Mouse (Mus musculus): ENCODE results near the gene Rbms1. TPM values are rescaled to one million over a fixed set of nuclear protein-coding genes. Genes with fewer than 3 reads are reported as not detected.

The Rbms1 gene
- polyA plus RNA-seq, 1 experiment from 2014 or later: 72.2 TPM

DNA sequence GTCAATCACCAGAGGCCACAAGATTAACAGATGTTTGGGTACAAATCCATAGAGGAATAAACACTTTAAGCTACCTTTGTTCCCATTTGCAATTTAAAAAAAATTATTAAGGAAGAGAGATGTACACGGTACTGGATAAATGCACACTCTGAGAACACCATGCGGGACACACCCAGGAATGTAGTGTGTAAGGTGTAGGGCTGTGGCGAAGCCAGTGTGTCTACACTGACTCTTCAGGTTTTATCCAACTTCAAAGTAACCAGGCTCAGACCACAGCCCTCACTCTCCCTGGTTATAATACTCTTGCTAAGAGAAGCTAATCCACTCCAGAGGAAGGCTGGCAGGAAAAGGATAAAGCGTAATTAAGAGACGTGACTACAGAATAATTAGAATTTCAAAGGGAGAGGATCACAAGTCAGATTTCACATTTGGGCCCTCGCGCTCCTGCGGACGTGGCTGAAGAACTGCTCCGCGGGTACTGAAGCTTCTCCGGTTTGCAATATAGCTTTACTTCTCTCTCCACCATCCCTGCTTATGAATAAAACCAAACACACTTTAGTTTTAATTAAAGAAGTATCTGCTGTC, 161.3 kb downstream of the Rbms1 start:
- 64% methylated on average over 12 of the region's 12 CpGs for WGBS
- H3K4me3 ChIP-seq (ENCODE audit: low read length): peak overlapping the region; percentile 27
- no peaks in the 10 kb centered on the region for H3K27me3 ChIP-seq (replicated peaks; ENCODE audit: control insufficient read depth, insufficient read depth, low read length)
- no peak overlapping the region for H3K9ac ChIP-seq (ENCODE audit: low read depth, low read length)
- H3K27ac ChIP-seq (ENCODE audit: low read length): no peak overlapping the region
- H3K4me2 ChIP-seq (ENCODE audit: low read depth, low read length): peak overlapping the region; percentile 42
- no peaks in the 10 kb centered on the region for H3K9me3 ChIP-seq (ENCODE audit: control insufficient read depth, low read length)
- 0 out of 2 replicates have a peak, but pooled peaks have one; percentile 63 for ATAC-seq
- peaks cover 7% of the 10 kb centered on the region; the same call in 1 of the 2 replicates for H3K4me1 ChIP-seq (ENCODE audit: control insufficient read depth, insufficient read depth, low read length)
- no peaks in the 10 kb centered on the region; the same call in 1 of the 2 replicates for H3K36me3 ChIP-seq (ENCODE audit: control insufficient read depth, insufficient read depth, low read length)

- Histone ChIP-seq H3K4me3 (ENCODE audit: low read length) (peak overlapping the region; percentile 27), H3K9me3 (ENCODE audit: control insufficient read depth, low read length) (no peaks in the 10 kb centered on the region), H3K9ac (ENCODE audit: low read depth, low read length) (peak overlapping the region; percentile 12; the same call in 1 of the 2 replicates), H3K4me2 (ENCODE audit: low read depth, low read length) (peak overlapping the region; percentile 42), H3K36me3 (ENCODE audit: control insufficient read depth, insufficient read depth, low read length) (no peaks in the 10 kb centered on the region; the same call in 1 of the 2 replicates), H3K4me1 (ENCODE audit: control insufficient read depth, insufficient read depth, low read length) (peaks cover 7% of the 10 kb centered on the region; the same call in 1 of the 2 replicates), H3K27ac (ENCODE audit: low read length) (no peak overlapping the region), H3K27me3 (replicated peaks; ENCODE audit: control insufficient read depth, insufficient read depth, low read length) (no peaks in the 10 kb centered on the region)
- 31% methylated on average over 15 of the region's 15 CpGs for WGBS
- peak; percentile 76 for ATAC-seq
These were observed 162.0 kb downstream of the Rbms1 start for GRCm38 (mm10) chr2:60800921-60801558.

DNA sequence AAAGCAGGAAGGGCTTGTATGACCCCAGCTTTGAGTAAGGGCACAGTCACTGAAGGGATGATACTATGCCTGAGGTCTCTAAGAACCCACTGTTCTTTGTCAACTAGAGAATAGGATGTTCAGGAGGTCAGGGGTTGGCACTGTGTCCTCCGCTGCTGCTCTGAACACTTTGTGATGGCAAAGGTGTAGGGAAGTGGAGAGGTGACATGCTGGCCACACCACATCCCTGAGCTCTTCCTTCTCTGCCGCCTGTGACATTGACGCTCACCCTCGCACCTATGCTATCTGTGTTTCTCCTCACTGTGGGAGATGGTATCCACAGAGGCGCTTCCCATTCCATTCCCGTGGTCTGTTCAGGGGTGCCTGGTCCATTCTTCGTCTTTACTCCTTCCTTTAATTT, 163.2 kb downstream of the Rbms1 start:
- no peak for ATAC-seq
- H3K4me1 ChIP-seq (ENCODE audit: control insufficient read depth, insufficient read depth, low read length): peaks cover 7% of the 10 kb centered on the region; the same call in 1 of the 2 replicates
- no peaks in the 10 kb centered on the region for H3K27me3 ChIP-seq (replicated peaks; ENCODE audit: control insufficient read depth, insufficient read depth, low read length)
- H3K4me3 ChIP-seq (ENCODE audit: low read length): no peak overlapping the region
- 89% methylated on average over 7 of the region's 7 CpGs for WGBS
- H3K9me3 ChIP-seq (ENCODE audit: control insufficient read depth, low read length): no peaks in the 10 kb centered on the region
- H3K36me3 ChIP-seq (ENCODE audit: control insufficient read depth, insufficient read depth, low read length): no peaks in the 10 kb centered on the region; the same call in 1 of the 2 replicates
- H3K9ac ChIP-seq (ENCODE audit: low read depth, low read length): no peak overlapping the region
- H3K27ac ChIP-seq (ENCODE audit: low read length): no peak overlapping the region
- H3K4me2 ChIP-seq (ENCODE audit: low read depth, low read length): no peak overlapping the region

DNA sequence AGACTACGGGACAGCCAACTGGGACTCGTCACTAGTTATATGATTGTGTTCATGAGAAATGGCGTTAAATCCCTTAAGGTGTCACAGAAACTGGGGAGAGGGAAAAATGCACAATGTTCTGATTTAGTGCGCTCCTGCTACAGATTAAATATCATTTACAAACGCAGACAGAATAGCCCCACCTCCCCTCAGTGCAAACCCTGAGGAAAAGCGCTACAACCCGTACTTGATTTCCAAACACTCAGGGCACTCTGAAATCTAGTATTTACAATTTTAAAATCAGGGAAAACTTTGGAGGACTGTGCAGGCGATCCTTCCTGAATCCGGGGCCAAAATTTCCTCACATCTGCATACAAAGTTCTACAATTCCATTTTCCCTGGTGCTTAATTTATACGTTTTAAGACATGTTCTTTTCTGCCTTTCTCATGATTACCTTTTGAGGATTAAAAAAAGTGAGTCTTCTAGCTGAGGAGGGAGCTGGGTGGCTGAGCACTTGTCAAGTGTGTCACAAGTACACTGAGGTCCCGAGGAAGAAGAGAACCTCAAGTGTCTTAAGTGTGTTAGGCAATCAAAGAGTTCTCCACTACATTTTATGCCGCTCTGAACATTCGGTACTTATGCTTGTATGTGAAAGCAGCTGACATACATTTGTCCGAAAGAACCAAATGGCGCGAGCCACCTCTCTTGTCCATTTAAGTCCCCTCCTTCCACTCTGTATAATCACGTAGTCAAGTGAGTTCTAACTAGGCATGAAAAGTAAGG, 164.0 kb downstream of the Rbms1 start:
- no peak overlapping the region for H3K9ac ChIP-seq (ENCODE audit: low read depth, low read length)
- H3K27ac ChIP-seq (ENCODE audit: low read length): no peak overlapping the region
- H3K9me3 ChIP-seq (ENCODE audit: control insufficient read depth, low read length): no peaks in the 10 kb centered on the region
- peaks cover 7% of the 10 kb centered on the region; the same call in 1 of the 2 replicates for H3K4me1 ChIP-seq (ENCODE audit: control insufficient read depth, insufficient read depth, low read length)
- no peaks in the 10 kb centered on the region; the same call in 1 of the 2 replicates for H3K36me3 ChIP-seq (ENCODE audit: control insufficient read depth, insufficient read depth, low read length)
- ATAC-seq: no peak
- no peak overlapping the region for H3K4me3 ChIP-seq (ENCODE audit: low read length)
- no peaks in the 10 kb centered on the region for H3K27me3 ChIP-seq (replicated peaks; ENCODE audit: control insufficient read depth, insufficient read depth, low read length)
- WGBS: 86% methylated on average over 17 of the region's 17 CpGs
- no peak overlapping the region for H3K4me2 ChIP-seq (ENCODE audit: low read depth, low read length)

GRCm38 (mm10) chr2:60796969-60797669, 165.9 kb downstream of the Rbms1 start:
- Histone ChIP-seq H3K9me3 (ENCODE audit: control insufficient read depth, low read length) (no peaks in the 10 kb centered on the region), H3K4me3 (ENCODE audit: low read length) (no peak overlapping the region), H3K27me3 (replicated peaks; ENCODE audit: control insufficient read depth, insufficient read depth, low read length) (no peaks in the 10 kb centered on the region), H3K9ac (ENCODE audit: low read depth, low read length) (no peak overlapping the region), H3K4me1 (ENCODE audit: control insufficient read depth, insufficient read depth, low read length) (peaks cover 5% of the 10 kb centered on the region; the same call in 1 of the 2 replicates), H3K27ac (ENCODE audit: low read length) (no peak overlapping the region), H3K36me3 (ENCODE audit: control insufficient read depth, insufficient read depth, low read length) (no peaks in the 10 kb centered on the region; the same call in 1 of the 2 replicates), H3K4me2 (ENCODE audit: low read depth, low read length) (no peak overlapping the region)
- 80% methylated on average over 17 of the region's 17 CpGs for WGBS
- no peak for ATAC-seq

- Histone ChIP-seq H3K27me3 (replicated peaks; ENCODE audit: control insufficient read depth, insufficient read depth, low read length) (no peaks in the 10 kb centered on the region), H3K4me1 (ENCODE audit: control insufficient read depth, insufficient read depth, low read length) (peaks cover 4% of the 10 kb centered on the region; the same call in 1 of the 2 replicates), H3K9ac (ENCODE audit: low read depth, low read length) (no peak overlapping the region), H3K4me3 (ENCODE audit: low read length) (no peak overlapping the region), H3K9me3 (ENCODE audit: control insufficient read depth, low read length) (no peaks in the 10 kb centered on the region), H3K4me2 (ENCODE audit: low read depth, low read length) (no peak overlapping the region), H3K27ac (ENCODE audit: low read length) (no peak overlapping the region), H3K36me3 (ENCODE audit: control insufficient read depth, insufficient read depth, low read length) (no peaks in the 10 kb centered on the region; the same call in 1 of the 2 replicates)
- no peak for ATAC-seq
- 92% methylated on average over 2 of the region's 2 CpGs for WGBS
These were observed 166.4 kb downstream of the Rbms1 start for GRCm38 (mm10) chr2:60796616-60796968.

- whole genome bisulfite sequencing: 86% methylated on average over 9 of the region's 9 CpGs
- Histone ChIP-seq H3K9me3 (ENCODE audit: control insufficient read depth, low read length) (no peaks in the 10 kb centered on the region), H3K27ac (ENCODE audit: low read length) (no peak overlapping the region), H3K4me1 (ENCODE audit: control insufficient read depth, insufficient read depth, low read length) (no peaks in the 10 kb centered on the region), H3K4me3 (ENCODE audit: low read length) (no peak overlapping the region), H3K27me3 (replicated peaks; ENCODE audit: control insufficient read depth, insufficient read depth, low read length) (no peaks in the 10 kb centered on the region), H3K9ac (ENCODE audit: low read depth, low read length) (no peak overlapping the region), H3K4me2 (ENCODE audit: low read depth, low read length) (no peak overlapping the region), H3K36me3 (ENCODE audit: control insufficient read depth, insufficient read depth, low read length) (no peaks in the 10 kb centered on the region; the same call in 1 of the 2 replicates)
- ATAC-seq: no peak
These were observed 167.1 kb downstream of the Rbms1 start for GRCm38 (mm10) chr2:60795861-60796260.

DNA sequence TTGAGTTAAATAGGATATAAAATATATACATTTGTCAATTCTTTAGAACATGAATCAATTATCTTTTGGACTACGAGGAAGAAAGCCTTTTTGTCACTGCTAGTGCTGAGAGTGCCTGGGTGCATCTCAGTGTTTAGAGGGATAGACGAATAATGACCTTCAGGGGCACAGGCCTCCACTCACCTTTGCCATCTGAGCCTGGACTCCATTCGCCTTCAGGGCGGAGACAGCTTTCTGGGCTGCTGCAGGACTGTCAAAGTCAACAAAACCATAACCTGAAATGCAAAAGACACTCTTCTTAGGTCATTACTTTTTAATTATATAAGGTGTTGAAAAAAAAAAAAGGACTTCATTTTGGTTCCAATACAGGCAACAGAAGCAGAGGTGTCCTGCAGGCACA, 170.5 kb downstream of the Rbms1 start:
- no peaks in the 10 kb centered on the region for H3K27me3 ChIP-seq (replicated peaks; ENCODE audit: control insufficient read depth, insufficient read depth, low read length)
- no peak for ATAC-seq
- H3K9me3 ChIP-seq (ENCODE audit: control insufficient read depth, low read length): no peaks in the 10 kb centered on the region
- H3K36me3 ChIP-seq (ENCODE audit: control insufficient read depth, insufficient read depth, low read length): no peaks in the 10 kb centered on the region; the same call in 1 of the 2 replicates
- 77% methylated on average over 4 of the region's 4 CpGs for WGBS
- no peak overlapping the region for H3K4me2 ChIP-seq (ENCODE audit: low read depth, low read length)
- no peak overlapping the region for H3K9ac ChIP-seq (ENCODE audit: low read depth, low read length)
- H3K4me1 ChIP-seq (ENCODE audit: control insufficient read depth, insufficient read depth, low read length): no peaks in the 10 kb centered on the region
- H3K4me3 ChIP-seq (ENCODE audit: low read length): no peak overlapping the region
- no peak overlapping the region for H3K27ac ChIP-seq (ENCODE audit: low read length)

DNA sequence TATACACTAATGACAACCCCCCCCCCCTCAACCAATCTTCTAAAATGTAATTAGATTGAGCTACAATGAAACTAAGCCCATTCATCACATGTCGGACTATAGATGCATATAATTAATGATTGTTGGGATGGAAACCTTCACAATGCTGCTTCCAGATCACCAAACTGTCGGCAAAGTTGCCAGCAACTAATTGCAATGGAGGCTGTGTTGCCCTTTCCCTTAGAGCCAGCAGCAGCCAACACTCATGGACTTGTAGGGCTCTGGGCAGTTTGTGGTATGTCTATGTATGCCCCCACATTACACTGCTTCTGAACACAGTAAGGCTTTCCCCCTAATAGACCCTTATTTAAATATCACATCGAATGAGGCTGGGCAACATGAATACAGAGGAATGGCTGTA, 173.9 kb downstream of the Rbms1 start:
- 76% methylated on average over 3 of the region's 3 CpGs for WGBS
- Histone ChIP-seq H3K27ac (ENCODE audit: low read length) (no peak overlapping the region), H3K9me3 (ENCODE audit: control insufficient read depth, low read length) (no peaks in the 10 kb centered on the region), H3K4me2 (ENCODE audit: low read depth, low read length) (no peak overlapping the region), H3K9ac (ENCODE audit: low read depth, low read length) (no peak overlapping the region), H3K27me3 (replicated peaks; ENCODE audit: control insufficient read depth, insufficient read depth, low read length) (no peaks in the 10 kb centered on the region), H3K36me3 (ENCODE audit: control insufficient read depth, insufficient read depth, low read length) (no peaks in the 10 kb centered on the region), H3K4me3 (ENCODE audit: low read length) (no peak overlapping the region), H3K4me1 (ENCODE audit: control insufficient read depth, insufficient read depth, low read length) (no peaks in the 10 kb centered on the region)
- ATAC-seq: no peak
